Mouse (Mus musculus) liver, embryonic 15.5 days (tissue): ENCODE measurements around the gene Ing4. TPM values are rescaled to one million over a fixed set of nuclear protein-coding genes. Genes with fewer than 3 reads are reported as not detected.

ENCODE experiments used
- ATAC-seq: fragments of 200-750 bp; cut with Nextera tagmentation; 2 replicates; pipeline ENCODE4 v1.8.0; 2017; ENCODE audit warnings: moderate number of reproducible peaks, mild to moderate bottlenecking, moderate library complexity; ENCODE audit not compliant: insufficient read depth
- H3K27ac ChIP-seq: fragments of 300-500 bp; sonication (generic); replicated peaks from 2 replicates; pipeline ENCODE4 v1.5.1; 2015; ENCODE audit warnings: mild to moderate bottlenecking, inconsistent platforms
- H3K27me3 ChIP-seq: fragments of 300-500 bp; sonication (generic); 2 replicates; pipeline ENCODE4 v1.6.1; 2015; ENCODE audit warnings: mild to moderate bottlenecking, inconsistent platforms
- H3K36me3 ChIP-seq: fragments of 300-500 bp; sonication (generic); replicated peaks from 2 replicates; pipeline ENCODE4 v1.6.1; 2015; ENCODE audit warnings: moderate library complexity, mild to moderate bottlenecking, inconsistent platforms
- H3K4me1 ChIP-seq: fragments of 300-500 bp; sonication (generic); replicated peaks from 2 replicates; pipeline ENCODE4 v1.6.1; 2015; ENCODE audit warnings: inconsistent platforms
- H3K4me2 ChIP-seq: fragments of 300-500 bp; sonication (generic); 2 replicates; pipeline ENCODE4 v1.6.1; 2015; ENCODE audit warnings: moderate library complexity, mild to moderate bottlenecking, inconsistent platforms
- H3K4me3 ChIP-seq: fragments of 300-500 bp; sonication (generic); replicated peaks from 2 replicates; pipeline ENCODE4 v1.5.1; 2015; ENCODE audit warnings: mild to moderate bottlenecking, inconsistent platforms
- H3K9ac ChIP-seq: fragments of 300-500 bp; sonication (generic); 2 replicates; pipeline ENCODE4 v1.6.1; 2015; ENCODE audit warnings: moderate library complexity, mild to moderate bottlenecking, inconsistent platforms
- H3K9me3 ChIP-seq: fragments of 300-500 bp; sonication (generic); replicated peaks from 2 replicates; pipeline ENCODE4 v1.6.1; 2016; ENCODE audit warnings: inconsistent platforms
- WGBS: fragments of 180-500 bp; shearing (Covaris S2); methylation state at CpG from one replicate; pipeline ENCODE4 v1.1.7; 2015; ENCODE audit warnings: mixed read lengths; ENCODE audit not compliant: insufficient replicate concordance; 5-methylcytosine and 5-hydroxymethylcytosine counted together
- microRNA-seq: library from miRNA; unstranded; fragments of <30 nt; microRNA quantifications from one replicate; pipeline ENCODE4, GENCODE M21; 2016
- polyA plus RNA-seq: library from polyadenylated mRNA; unstranded; fragments of >200 nt; fragmentation: Nextera tagmentation; extraction: Ambion mirVana; gene quantifications from 2 replicates; pipeline ENCODE4 v1.2.1, GENCODE M21; 2015

Ing4 gene
- polyA plus RNA-seq, 1 experiment from 2014 or later: 27.6 TPM

GRCm38 (mm10) chr6:125092372-125092771, 52.8 kb downstream of the Ing4 start:
- H3K27ac ChIP-seq: peak overlapping the region; percentile 19; the same call in 1 of the 2 replicates
- 46% methylated on average over 5 of the region's 5 CpGs for WGBS
- no peak overlapping the region for H3K9ac ChIP-seq

GRCm38 (mm10) chr6:125094843-125095242, 55.3 kb downstream of the Ing4 start:
- Histone ChIP-seq H3K9me3 (no peaks in the 10 kb centered on the region), H3K9ac (no peak overlapping the region), H3K27ac (peak overlapping the region; percentile 94), H3K4me3 (no peak overlapping the region), H3K4me1 (peaks cover 74% of the 10 kb centered on the region), H3K36me3 (peaks cover 20% of the 10 kb centered on the region), H3K27me3 (no peaks in the 10 kb centered on the region), H3K4me2 (0 out of 2 replicates have a peak overlapping the region, but pooled peaks have one; percentile 89)
- 34% methylated on average over 3 of the region's 3 CpGs for WGBS
- ATAC-seq: no peak

More at GRCm38 (mm10) chr6:125092372-125092771, 52.8 kb downstream of the Ing4 start:
- H3K36me3 ChIP-seq: no peaks in the 10 kb centered on the region
- H3K4me1 ChIP-seq: peaks cover 74% of the 10 kb centered on the region
- no peak overlapping the region for H3K4me3 ChIP-seq
- no peak for ATAC-seq
- H3K4me2 ChIP-seq: no peak overlapping the region
- H3K9me3 ChIP-seq: no peaks in the 10 kb centered on the region
- no peaks in the 10 kb centered on the region for H3K27me3 ChIP-seq

GRCm38 (mm10) chr6:125095391-125096278, 56.1 kb downstream of the Ing4 start, which contains the start of gene Chd4:
Gene Chd4 (plus strand): TSS chr6:125095981.
- Histone ChIP-seq H3K36me3 (peaks cover 28% of the 10 kb centered on the region), H3K27ac (peak within 1 kb of the TSS; percentile 94), H3K9ac (peak within 1 kb of the TSS; percentile 79), H3K4me1 (peaks cover 70% of the 10 kb centered on the region), H3K4me2 (peak within 1 kb of the TSS; percentile 89), H3K4me3 (peak within 1 kb of the TSS; percentile 79), H3K27me3 (no peaks in the 10 kb centered on the region), H3K9me3 (no peaks in the 10 kb centered on the region)
- peak; percentile 72 for ATAC-seq
- WGBS: 2% methylated on average over 41 of the region's 45 CpGs

- Histone ChIP-seq H3K27ac (peak overlapping the region; percentile 94), H3K9me3 (no peaks in the 10 kb centered on the region), H3K36me3 (peaks cover 34% of the 10 kb centered on the region), H3K27me3 (no peaks in the 10 kb centered on the region), H3K4me1 (peaks cover 64% of the 10 kb centered on the region), H3K9ac (peak overlapping the region; percentile 79), H3K4me2 (peak overlapping the region; percentile 89), H3K4me3 (peak overlapping the region; percentile 79)
- ATAC-seq: peak; percentile 50
- 2% methylated on average over 29 of the region's 32 CpGs for WGBS
Measured at GRCm38 (mm10) chr6:125096279-125096596, 56.7 kb downstream of the Ing4 start.

- Histone ChIP-seq H3K4me1 (peaks cover 60% of the 10 kb centered on the region), H3K9me3 (no peaks in the 10 kb centered on the region), H3K9ac (peak overlapping the region; percentile 79), H3K36me3 (peaks cover 39% of the 10 kb centered on the region), H3K4me2 (peak overlapping the region; percentile 89), H3K4me3 (peak overlapping the region; percentile 79), H3K27ac (peak overlapping the region; percentile 94), H3K27me3 (no peaks in the 10 kb centered on the region)
- peak; percentile 35 for ATAC-seq
- WGBS: under 1% methylated on average over 43 of the region's 44 CpGs
Measured at GRCm38 (mm10) chr6:125096597-125097345, 57.2 kb downstream of the Ing4 start.

- ATAC-seq: peak; percentile 2; the same call in 1 of the 2 replicates
- H3K36me3 ChIP-seq: peaks cover 45% of the 10 kb centered on the region
- H3K4me2 ChIP-seq: peak overlapping the region; percentile 89
- H3K4me1 ChIP-seq: peaks cover 64% of the 10 kb centered on the region
- WGBS: 1% methylated on average over 12 of the region's 12 CpGs
- peak overlapping the region; percentile 79 for H3K9ac ChIP-seq
- H3K27ac ChIP-seq: peak overlapping the region; percentile 94
- H3K27me3 ChIP-seq: no peaks in the 10 kb centered on the region
- H3K4me3 ChIP-seq: peak overlapping the region; percentile 79
- H3K9me3 ChIP-seq: no peaks in the 10 kb centered on the region
Measured at GRCm38 (mm10) chr6:125097346-125097689, 57.8 kb downstream of the Ing4 start.

- Histone ChIP-seq H3K4me1 (peaks cover 66% of the 10 kb centered on the region), H3K4me2 (peak overlapping the region; percentile 89), H3K27me3 (no peaks in the 10 kb centered on the region), H3K9me3 (no peaks in the 10 kb centered on the region), H3K9ac (peak overlapping the region; percentile 79), H3K4me3 (peak overlapping the region; percentile 79), H3K36me3 (peaks cover 51% of the 10 kb centered on the region), H3K27ac (0 out of 2 replicates have a peak overlapping the region, but pooled peaks have one; percentile 55)
- 55% methylated on average over 8 of the region's 8 CpGs for WGBS
- no peak for ATAC-seq
Measured at GRCm38 (mm10) chr6:125097951-125098350, 58.4 kb downstream of the Ing4 start.

GRCm38 (mm10) chr6:125098513-125098912, 59.0 kb downstream of the Ing4 start:
- Histone ChIP-seq H3K4me1 (peaks cover 72% of the 10 kb centered on the region), H3K27me3 (no peaks in the 10 kb centered on the region), H3K36me3 (peaks cover 55% of the 10 kb centered on the region), H3K4me2 (peak overlapping the region; percentile 89), H3K27ac (peak overlapping the region; percentile 55; the same call in 1 of the 2 replicates), H3K4me3 (peak overlapping the region; percentile 79), H3K9ac (peak overlapping the region; percentile 79; the same call in 1 of the 2 replicates), H3K9me3 (no peaks in the 10 kb centered on the region)
- ATAC-seq: no peak
- 66% methylated on average over 3 of the region's 3 CpGs for WGBS

Small RNA genes within 50 kb of the gene (microRNA-seq; reads per million reads assigned to microRNA genes)
- gene Mir7045: not detected

Other genes with a start within 250 kb of the Ing4 start
- 9.2 and 9.5 TPM in 2 replicates for gene Spsb2, start 231.1 kb upstream of the Ing4 start, polyA plus RNA-seq
- 405 and 414 TPM in 2 replicates for gene Tpi1, start 225.5 kb upstream of the Ing4 start, polyA plus RNA-seq
- gene Usp5, start 210.3 kb upstream of the Ing4 start, polyA plus RNA-seq: 54.9 and 55.4 TPM in 2 replicates
- 192 and 194 TPM in 2 replicates for gene Cdca3, start 210.2 kb upstream of the Ing4 start, polyA plus RNA-seq
- 0.29 and 0.68 TPM in 2 replicates for gene Gnb3, start 199.5 kb upstream of the Ing4 start, polyA plus RNA-seq
- gene P3h3, start 182.0 kb upstream of the Ing4 start, polyA plus RNA-seq: 1.6 TPM in 2 replicates
- 0.06 and 0.09 TPM in 2 replicates for gene Gpr162, start 175.8 kb upstream of the Ing4 start, polyA plus RNA-seq
- 0.07 and 0.20 TPM in 2 replicates for gene Cd4, start 151.5 kb upstream of the Ing4 start, polyA plus RNA-seq
- 0.13 and 0.18 TPM in 2 replicates for gene Lag3, start 128.1 kb upstream of the Ing4 start, polyA plus RNA-seq
- gene Ptms, start 119.7 kb upstream of the Ing4 start, polyA plus RNA-seq: 56.2 and 62.7 TPM in 2 replicates
- 119 and 127 TPM in 2 replicates for gene Mlf2, start 108.4 kb upstream of the Ing4 start, polyA plus RNA-seq
- gene Cops7a, start 74.2 kb upstream of the Ing4 start, polyA plus RNA-seq: 52.4 and 55.1 TPM in 2 replicates
- gene Pianp, start 43.1 kb upstream of the Ing4 start, polyA plus RNA-seq: 0.07 TPM in 2 replicates
- gene Zfp384, start 30.6 kb upstream of the Ing4 start, polyA plus RNA-seq: 4.1 and 4.7 TPM in 2 replicates
- gene Acrbp, start 9.9 kb downstream of the Ing4 start, polyA plus RNA-seq: 1.7 and 2.4 TPM in 2 replicates
- 1.3 TPM in 2 replicates for gene Lpar5, start 28.2 kb downstream of the Ing4 start, polyA plus RNA-seq
- gene Chd4, start 56.2 kb downstream of the Ing4 start, polyA plus RNA-seq: 22.6 TPM in 2 replicates
- gene Nop2, start 92.1 kb downstream of the Ing4 start, polyA plus RNA-seq: 32.1 and 33.5 TPM in 2 replicates
- 4.3 and 5.2 TPM in 2 replicates for gene Iffo1, start 105.5 kb downstream of the Ing4 start, polyA plus RNA-seq
- gene Gapdh, start 126.7 kb downstream of the Ing4 start, polyA plus RNA-seq: 1,016 and 1,025 TPM in 2 replicates
- 93.2 and 109 TPM in 2 replicates for gene Ncapd2, start 151.9 kb downstream of the Ing4 start, polyA plus RNA-seq
- gene Mrpl51, start 152.0 kb downstream of the Ing4 start, polyA plus RNA-seq: 145 and 160 TPM in 2 replicates
- 1.8 and 1.9 TPM in 2 replicates for gene Vamp1, start 175.8 kb downstream of the Ing4 start, polyA plus RNA-seq
- 8.4 and 9.0 TPM in 2 replicates for gene Tapbpl, start 192.1 kb downstream of the Ing4 start, polyA plus RNA-seq
- 1.3 and 1.6 TPM in 2 replicates for gene Cd27, start 197.2 kb downstream of the Ing4 start, polyA plus RNA-seq
- not detected in 2 replicates for gene Tuba3a, start 246.3 kb downstream of the Ing4 start, polyA plus RNA-seq